Mouse (Mus musculus) thymus, postnatal 0 days (tissue): Measurements from ENCODE around the gene Caskin1. TPM values are rescaled to one million over a fixed set of nuclear protein-coding genes. Genes with fewer than 3 reads are reported as not detected.

Experiments used
- polyA plus RNA-seq: library from polyadenylated mRNA; unstranded; fragments of >200 nt; fragmentation: Nextera tagmentation; extraction: Ambion mirVana; gene quantifications from 2 replicates; pipeline ENCODE4 v1.2.1, GENCODE M21; 2015

Gene Caskin1
- polyA plus RNA-seq, 1 experiment from 2014 or later: 0.10 TPM

Other genes starting within 250 kb of the Caskin1 start
- gene Ccnf, start 237.1 kb upstream of the Caskin1 start, polyA plus RNA-seq: 63.0 and 74.3 TPM in 2 replicates
- gene Abca17, start 137.5 kb upstream of the Caskin1 start, polyA plus RNA-seq: not detected in 2 replicates
- 5.6 and 8.1 TPM in 2 replicates for gene Abca3, start 136.7 kb upstream of the Caskin1 start, polyA plus RNA-seq
- 232 and 240 TPM in 2 replicates for gene Rnps1, start 74.0 kb upstream of the Caskin1 start, polyA plus RNA-seq
- gene Eci1, start 62.0 kb upstream of the Caskin1 start, polyA plus RNA-seq: 23.2 and 31.3 TPM in 2 replicates
- gene Dnase1l2, start 45.5 kb upstream of the Caskin1 start, polyA plus RNA-seq: 1.7 and 1.9 TPM in 2 replicates
- gene E4f1, start 18.3 kb upstream of the Caskin1 start, polyA plus RNA-seq: 12.2 and 24.5 TPM in 2 replicates
- 55.7 and 57.4 TPM in 2 replicates for gene Pgp, start 18.2 kb upstream of the Caskin1 start, polyA plus RNA-seq
- 0.18 TPM in 1 of 2 replicates, not detected in the other for gene Bricd5, start 14.7 kb upstream of the Caskin1 start, polyA plus RNA-seq
- 18.6 and 19.2 TPM in 2 replicates for gene Mlst8, start 9.5 kb upstream of the Caskin1 start, polyA plus RNA-seq
- gene Traf7, start 39.3 kb downstream of the Caskin1 start, polyA plus RNA-seq: 59.9 and 64.3 TPM in 2 replicates
- 1.5 and 2.4 TPM in 2 replicates for gene Rab26, start 45.6 kb downstream of the Caskin1 start, polyA plus RNA-seq
- gene Pkd1, start 61.2 kb downstream of the Caskin1 start, polyA plus RNA-seq: 4.6 and 6.4 TPM in 2 replicates
- 25.0 and 26.0 TPM in 2 replicates for gene Tsc2, start 144.0 kb downstream of the Caskin1 start, polyA plus RNA-seq
- gene Nthl1, start 144.1 kb downstream of the Caskin1 start, polyA plus RNA-seq: 8.2 and 10.4 TPM in 2 replicates
- gene Slc9a3r2, start 161.7 kb downstream of the Caskin1 start, polyA plus RNA-seq: 11.3 and 11.9 TPM in 2 replicates
- gene Npw, start 169.9 kb downstream of the Caskin1 start, polyA plus RNA-seq: 0.21 TPM in 1 of 2 replicates, not detected in the other
- 11.6 and 14.5 TPM in 2 replicates for gene Zfp598, start 181.1 kb downstream of the Caskin1 start, polyA plus RNA-seq
- 0.09 and 0.13 TPM in 2 replicates for gene Syngr3, start 201.4 kb downstream of the Caskin1 start, polyA plus RNA-seq
- 36.0 and 36.2 TPM in 2 replicates for gene Gfer, start 207.6 kb downstream of the Caskin1 start, polyA plus RNA-seq
- 2.3 and 3.0 TPM in 2 replicates for gene Noxo1, start 207.6 kb downstream of the Caskin1 start, polyA plus RNA-seq
- 65.9 TPM in 2 replicates for gene Tbl3, start 219.1 kb downstream of the Caskin1 start, polyA plus RNA-seq
- 0.13 TPM in 1 of 2 replicates, not detected in the other for gene Rnf151, start 229.5 kb downstream of the Caskin1 start, polyA plus RNA-seq
- gene Rps2, start 229.5 kb downstream of the Caskin1 start, polyA plus RNA-seq: 1,372 and 1,374 TPM in 2 replicates
- gene Ndufb10, start 235.9 kb downstream of the Caskin1 start, polyA plus RNA-seq: 304 and 335 TPM in 2 replicates
- 0.82 and 1.6 TPM in 2 replicates for gene Rpl3l, start 239.2 kb downstream of the Caskin1 start, polyA plus RNA-seq
- 48.7 and 53.4 TPM in 2 replicates for gene Msrb1, start 248.0 kb downstream of the Caskin1 start, polyA plus RNA-seq